Mouse (Mus musculus) intestine, embryonic 16.5 days (tissue): ENCODE data around the gene Olfr103. TPM values are rescaled to one million over a fixed set of nuclear protein-coding genes. Genes with fewer than 3 reads are reported as not detected.

ENCODE experiments used
- ATAC-seq: fragments of 200-750 bp; cut with Nextera tagmentation; 2 replicates; pipeline ENCODE4 v1.8.0; 2017; ENCODE audit warnings: moderate TSS enrichment, moderate library complexity
- H3K27ac ChIP-seq: fragments of 300-500 bp; sonication (generic); 2 replicates; pipeline ENCODE4 v1.5.1; 2014; ENCODE audit warnings: mild to moderate bottlenecking, low read length
- H3K27me3 ChIP-seq: fragments of 300-500 bp; sonication (generic); replicated peaks from 2 replicates; pipeline ENCODE4 v1.6.1; 2014; ENCODE audit warnings: low read length, control low read depth, mixed read lengths; ENCODE audit not compliant: control insufficient read depth, insufficient read depth
- H3K36me3 ChIP-seq: fragments of 300-500 bp; sonication (generic); 2 replicates; pipeline ENCODE4 v1.6.1; 2014; ENCODE audit warnings: low read length, control low read depth; ENCODE audit not compliant: control insufficient read depth, insufficient read depth
- H3K4me1 ChIP-seq: fragments of 300-500 bp; sonication (generic); 2 replicates; pipeline ENCODE4 v1.6.1; 2014; ENCODE audit warnings: low read length, control low read depth, mixed read lengths; ENCODE audit not compliant: control insufficient read depth, insufficient read depth
- H3K4me2 ChIP-seq: fragments of 300-500 bp; sonication (generic); 2 replicates; pipeline ENCODE4 v1.6.1; 2014; ENCODE audit warnings: low read depth, low read length, control low read depth
- H3K4me3 ChIP-seq: fragments of 300-500 bp; sonication (generic); 2 replicates; pipeline ENCODE4 v1.5.1; 2014; ENCODE audit warnings: mild to moderate bottlenecking, low read length
- H3K9ac ChIP-seq: fragments of 300-500 bp; sonication (generic); 2 replicates; pipeline ENCODE4 v1.6.1; 2014; ENCODE audit warnings: low read depth, low read length
- H3K9me3 ChIP-seq: fragments of 300-500 bp; sonication (generic); 2 replicates; pipeline ENCODE4 v1.6.1; 2016; ENCODE audit warnings: low read length, control low read depth; ENCODE audit not compliant: control insufficient read depth
- WGBS: fragments of 180-500 bp; shearing (Covaris S2); extraction: QIAGEN DNeasy Blood & Tissue Kit; methylation state at CpG from one replicate; pipeline ENCODE4 v1.1.7; 2014; 5-methylcytosine and 5-hydroxymethylcytosine counted together
- polyA plus RNA-seq: library from polyadenylated mRNA; unstranded; fragments of >200 nt; fragmentation: Nextera tagmentation; extraction: Ambion mirVana; gene quantifications from 2 replicates; pipeline ENCODE4 v1.2.1, GENCODE M21; 2015

The Olfr103 gene
- not detected in 2 replicates for polyA plus RNA-seq

GRCm38 (mm10) chr17:37339598-37339997 is at the start of gene Olfr103:
TSS of gene Olfr103 (minus strand) at chr17:37339698.
- Histone ChIP-seq H3K36me3 (no peaks in the 10 kb centered on the region), H3K9me3 (no peaks in the 10 kb centered on the region), H3K9ac (no peak within 1 kb of the TSS), H3K4me2 (no peak within 1 kb of the TSS), H3K4me1 (no peaks in the 10 kb centered on the region), H3K27me3 (no peaks in the 10 kb centered on the region), H3K4me3 (no peak within 1 kb of the TSS), H3K27ac (no peak within 1 kb of the TSS)
- WGBS: 88% methylated on average over 2 of the region's 2 CpGs
- no peak for ATAC-seq

DNA sequence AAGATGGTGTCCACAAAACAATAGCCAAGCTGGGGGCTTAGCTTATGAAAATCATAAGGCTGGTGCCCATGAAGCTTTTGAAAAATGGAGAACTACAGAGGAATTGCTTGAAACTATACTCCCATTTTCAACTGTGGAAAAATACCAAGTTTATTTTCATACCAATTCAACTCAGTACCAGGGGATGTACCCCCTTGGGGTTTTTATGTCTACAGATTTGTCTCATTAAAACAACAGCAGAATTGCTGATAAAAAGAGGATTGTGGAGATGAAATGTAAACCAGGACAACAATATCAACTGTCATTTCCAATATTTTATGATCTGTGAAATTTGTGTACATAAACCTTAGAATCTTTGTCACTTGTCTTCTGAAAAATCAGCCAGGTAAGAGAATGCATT is 39.2 kb upstream of the Olfr103 start, which contains the start of gene Olfr105-ps:
TSS of gene Olfr105-ps (plus strand) at position 301 of the 400 bp plus-strand sequence.
- no peaks in the 10 kb centered on the region for H3K27me3 ChIP-seq
- no peak within 1 kb of the TSS for H3K4me3 ChIP-seq
- no peaks in the 10 kb centered on the region for H3K4me1 ChIP-seq
- no peaks in the 10 kb centered on the region for H3K9me3 ChIP-seq
- no peak for ATAC-seq
- no peaks in the 10 kb centered on the region for H3K36me3 ChIP-seq
- H3K9ac ChIP-seq: no peak within 1 kb of the TSS
- H3K4me2 ChIP-seq: no peak within 1 kb of the TSS
- H3K27ac ChIP-seq: no peak within 1 kb of the TSS

- no peak within 1 kb of the TSS for H3K9ac ChIP-seq
- no peak within 1 kb of the TSS for H3K4me2 ChIP-seq
- H3K9me3 ChIP-seq: no peaks in the 10 kb centered on the region
- no peak for ATAC-seq
- no peaks in the 10 kb centered on the region for H3K27me3 ChIP-seq
- no peaks in the 10 kb centered on the region for H3K36me3 ChIP-seq
- H3K27ac ChIP-seq: no peak within 1 kb of the TSS
- H3K4me1 ChIP-seq: no peaks in the 10 kb centered on the region
- H3K4me3 ChIP-seq: no peak within 1 kb of the TSS
Measured at GRCm38 (mm10) chr17:37359282-37359681, 19.8 kb upstream of the Olfr103 start, which contains the start of gene Olfr104-ps. TSS of gene Olfr104-ps (plus strand) at chr17:37359582.

DNA sequence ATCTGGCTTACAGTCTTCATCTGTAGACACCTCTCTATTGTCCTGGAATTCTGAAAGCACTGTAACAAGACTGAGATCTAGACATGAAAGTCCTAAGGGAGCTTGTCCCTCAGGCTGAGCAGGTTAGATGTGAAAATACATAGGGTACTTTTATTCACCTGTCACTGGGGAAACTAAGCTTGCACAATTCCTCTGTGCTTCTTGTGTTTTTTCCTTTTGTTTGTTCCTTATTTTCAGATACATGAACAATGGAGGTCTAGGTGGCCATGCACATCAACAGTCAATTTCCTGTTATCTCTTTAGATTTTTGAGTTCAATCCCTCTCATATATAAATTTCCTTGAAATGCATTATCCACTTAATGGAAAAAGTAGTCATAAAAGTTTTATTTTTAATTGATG is 22.5 kb downstream of the Olfr103 start, which contains the start of gene Olfr102:
TSS of gene Olfr102 (minus strand) at position 101 of the 400 bp plus-strand sequence.
- Histone ChIP-seq H3K4me3 (no peak within 1 kb of the TSS), H3K9ac (no peak within 1 kb of the TSS), H3K27ac (no peak within 1 kb of the TSS), H3K27me3 (no peaks in the 10 kb centered on the region), H3K4me1 (no peaks in the 10 kb centered on the region), H3K36me3 (no peaks in the 10 kb centered on the region), H3K4me2 (no peak within 1 kb of the TSS), H3K9me3 (no peaks in the 10 kb centered on the region)
- ATAC-seq: no peak

DNA sequence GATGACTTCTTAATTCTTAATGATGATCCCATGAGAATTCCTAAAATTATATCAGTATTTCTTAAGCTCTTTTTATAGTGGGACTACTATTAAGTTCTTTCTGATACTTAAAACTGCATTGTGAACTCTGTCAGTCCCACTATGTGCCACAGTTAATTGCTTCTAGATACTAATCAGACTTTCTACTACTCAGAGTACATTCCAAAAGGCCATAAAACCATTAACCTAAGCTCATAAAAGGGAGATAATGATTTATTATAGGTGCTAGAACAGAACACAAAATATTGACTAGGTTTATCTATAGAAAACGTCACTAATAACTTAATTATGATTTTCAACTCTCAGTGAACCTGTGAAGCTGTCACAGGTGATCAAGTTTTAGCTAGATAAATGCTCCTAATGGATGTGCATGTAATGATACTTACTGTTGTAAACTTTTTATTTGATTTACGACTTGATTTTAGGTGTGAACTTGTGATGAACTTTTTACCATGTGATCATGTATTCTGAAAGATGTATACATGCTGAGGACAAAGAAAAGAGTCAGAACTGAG is 29.3 kb downstream of the Olfr103 start:
- no peaks in the 10 kb centered on the region for H3K4me1 ChIP-seq
- peak; percentile 94 for ATAC-seq
- no peak overlapping the region for H3K4me2 ChIP-seq

DNA sequence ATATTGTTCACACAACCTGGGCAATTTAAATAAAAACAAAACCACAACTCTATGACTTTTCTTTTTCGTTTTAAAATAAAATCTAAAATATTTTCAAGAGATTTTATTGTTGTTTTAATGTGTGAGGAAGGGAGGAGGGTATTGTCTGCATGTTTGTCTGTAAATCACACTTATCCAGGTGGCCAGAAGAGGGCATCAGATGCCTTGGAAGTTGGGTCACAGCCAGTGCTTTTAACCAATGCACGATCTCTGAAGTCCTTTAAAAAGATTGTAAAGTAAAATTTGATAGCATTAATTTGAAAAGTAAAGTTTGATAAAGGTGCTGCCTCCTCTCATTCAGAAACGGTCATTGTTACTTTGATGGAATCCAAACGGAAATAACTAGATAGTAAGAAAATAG is 31.0 kb downstream of the Olfr103 start:
- Histone ChIP-seq H3K27ac (no peak overlapping the region), H3K4me1 (no peaks in the 10 kb centered on the region), H3K9me3 (no peaks in the 10 kb centered on the region), H3K4me2 (no peak overlapping the region), H3K9ac (no peak overlapping the region), H3K36me3 (no peaks in the 10 kb centered on the region), H3K27me3 (no peaks in the 10 kb centered on the region), H3K4me3 (no peak overlapping the region)
- WGBS: 43% methylated on average over 4 of the region's 4 CpGs
- ATAC-seq: no peak

More for the DNA sequence above, 29.3 kb downstream of the Olfr103 start:
- Histone ChIP-seq H3K27me3 (no peaks in the 10 kb centered on the region), H3K9me3 (no peaks in the 10 kb centered on the region), H3K36me3 (no peaks in the 10 kb centered on the region), H3K9ac (no peak overlapping the region), H3K4me3 (no peak overlapping the region), H3K27ac (no peak overlapping the region)
- WGBS: 25% methylated on average over 2 of the region's 2 CpGs

- no peaks in the 10 kb centered on the region for H3K4me1 ChIP-seq
- H3K9me3 ChIP-seq: no peaks in the 10 kb centered on the region
- H3K4me3 ChIP-seq: no peak within 1 kb of the TSS
- no peaks in the 10 kb centered on the region for H3K27me3 ChIP-seq
- no peak within 1 kb of the TSS for H3K9ac ChIP-seq
- no peak within 1 kb of the TSS for H3K27ac ChIP-seq
- H3K36me3 ChIP-seq: no peaks in the 10 kb centered on the region
- ATAC-seq: no peak
- 84% methylated on average over 4 of the region's 4 CpGs for WGBS
- H3K4me2 ChIP-seq: no peak within 1 kb of the TSS
Measured at GRCm38 (mm10) chr17:37304213-37304612, 35.3 kb downstream of the Olfr103 start, which contains the start of gene Olfr101. TSS of gene Olfr101 (minus strand) at chr17:37304313.

Other genes with a start within 250 kb of the Olfr103 start
- gene Olfr91, start 241.4 kb downstream of the Olfr103 start, polyA plus RNA-seq: not detected in 2 replicates
- not detected in 2 replicates for gene Olfr92, start 219.6 kb downstream of the Olfr103 start, polyA plus RNA-seq
- not detected in 2 replicates for gene Olfr93, start 178.2 kb downstream of the Olfr103 start, polyA plus RNA-seq
- not detected in 2 replicates for gene Ubd, start 145.8 kb downstream of the Olfr103 start, polyA plus RNA-seq
- gene Olfr94, start 138.7 kb downstream of the Olfr103 start, polyA plus RNA-seq: not detected in 2 replicates
- not detected in 2 replicates for gene Olfr95, start 126.6 kb downstream of the Olfr103 start, polyA plus RNA-seq
- not detected in 2 replicates for gene Olfr96, start 119.6 kb downstream of the Olfr103 start, polyA plus RNA-seq
- gene Olfr97, start 102.4 kb downstream of the Olfr103 start, polyA plus RNA-seq: not detected in 2 replicates
- gene Olfr98, start 75.9 kb downstream of the Olfr103 start, polyA plus RNA-seq: not detected in 2 replicates
- gene H2-M3, start 69.5 kb downstream of the Olfr103 start, polyA plus RNA-seq: 5.1 and 5.2 TPM in 2 replicates
- gene Olfr99, start 56.2 kb downstream of the Olfr103 start, polyA plus RNA-seq: 0.10 TPM in 1 of 2 replicates, not detected in the other
- gene Olfr101, start 35.4 kb downstream of the Olfr103 start, polyA plus RNA-seq: not detected in 2 replicates
- not detected in 2 replicates for gene Olfr102, start 22.6 kb downstream of the Olfr103 start, polyA plus RNA-seq
- gene Olfr104-ps, start 19.9 kb upstream of the Olfr103 start, polyA plus RNA-seq: not detected in 2 replicates
- gene Olfr105-ps, start 39.3 kb upstream of the Olfr103 start, polyA plus RNA-seq: not detected in 2 replicates
- not detected in 2 replicates for gene Olfr106-ps, start 50.7 kb upstream of the Olfr103 start, polyA plus RNA-seq
- not detected in 2 replicates for gene Olfr107, start 59.5 kb upstream of the Olfr103 start, polyA plus RNA-seq
- gene Olfr108, start 105.8 kb upstream of the Olfr103 start, polyA plus RNA-seq: not detected in 2 replicates
- not detected in 2 replicates for gene Olfr109, start 119.2 kb upstream of the Olfr103 start, polyA plus RNA-seq
- 0.10 TPM in 1 of 2 replicates, not detected in the other for gene H2-M2, start 143.9 kb upstream of the Olfr103 start, polyA plus RNA-seq
- not detected in 2 replicates for gene Olfr110, start 152.8 kb upstream of the Olfr103 start, polyA plus RNA-seq
- not detected in 2 replicates for gene Olfr111, start 168.3 kb upstream of the Olfr103 start, polyA plus RNA-seq
- not detected in 2 replicates for gene Olfr112, start 229.8 kb upstream of the Olfr103 start, polyA plus RNA-seq
- not detected in 2 replicates for gene Olfr113, start 238.0 kb upstream of the Olfr103 start, polyA plus RNA-seq